Mouse (Mus musculus) bone marrow, adult 2 months (tissue): Measurements from ENCODE around the gene Dmrt1.

Source experiments
- CTCF ChIP-seq: fragments of 200-500 bp; IDR thresholded peaks from 2 replicates; pipeline ENCODE4 v1.5.1; 2011; ENCODE audit warnings: low read length, control low read depth; ENCODE audit not compliant: control insufficient read depth, insufficient read depth
- POLR2A ChIP-seq: fragments of 200-500 bp; IDR thresholded peaks from 2 replicates; pipeline ENCODE4 v1.6.1; 2011; ENCODE audit warnings: low read depth, mild to moderate bottlenecking, control low read depth, low read length, borderline replicate concordance; ENCODE audit not compliant: control insufficient read depth

GRCm38 (mm10) chr19:25615889-25616288 lies 110.5 kb downstream of the Dmrt1 start:
- TF ChIP-seq CTCF (no peak), POLR2A (no peak)
